Mouse (Mus musculus) lung, embryonic 15.5 days (tissue): ENCODE measurements at regions not wholly inside any gene's neighbourhood (a gene's known extent, or its start where the extent isn't known, plus 50 kb on each side); places are given as distances from the start of the nearest gene placed in this dataset.

Experiments used
- ATAC-seq: fragments of 200-750 bp; cut with Nextera tagmentation; 2 replicates; pipeline ENCODE4 v1.8.0; 2017; ENCODE audit warnings: moderate number of reproducible peaks, borderline replicate concordance; ENCODE audit not compliant: low FRiP score, low TSS enrichment; ENCODE audit errors: extremely low read depth
- H3K27ac ChIP-seq: fragments of 300-500 bp; sonication (generic); 2 replicates; pipeline ENCODE4 v1.5.1; 2015; ENCODE audit warnings: moderate library complexity, mild to moderate bottlenecking, inconsistent platforms
- H3K27me3 ChIP-seq: fragments of 300-500 bp; sonication (generic); 2 replicates; pipeline ENCODE4 v1.6.1; 2015; ENCODE audit warnings: inconsistent platforms
- H3K36me3 ChIP-seq: fragments of 300-500 bp; sonication (generic); 2 replicates; pipeline ENCODE4 v1.6.1; 2015; ENCODE audit warnings: inconsistent platforms
- H3K4me1 ChIP-seq: fragments of 300-500 bp; sonication (generic); 2 replicates; pipeline ENCODE4 v1.6.1; 2015; ENCODE audit warnings: inconsistent platforms
- H3K4me2 ChIP-seq: fragments of 300-500 bp; sonication (generic); 2 replicates; pipeline ENCODE4 v1.6.1; 2015; ENCODE audit warnings: inconsistent platforms, mild to moderate bottlenecking, moderate library complexity
- H3K4me3 ChIP-seq: fragments of 300-500 bp; sonication (generic); 2 replicates; pipeline ENCODE4 v1.5.1; 2015; ENCODE audit warnings: mild to moderate bottlenecking, inconsistent platforms
- H3K9ac ChIP-seq: fragments of 300-500 bp; sonication (generic); 2 replicates; pipeline ENCODE4 v1.6.1; 2015; ENCODE audit warnings: inconsistent platforms
- H3K9me3 ChIP-seq: fragments of 300-500 bp; sonication (generic); 2 replicates; pipeline ENCODE4 v1.6.1; 2016; ENCODE audit warnings: inconsistent platforms
- WGBS: fragments of 180-500 bp; shearing (Covaris S2); methylation state at CpG from one replicate; pipeline ENCODE4 v1.1.7; 2015; 5-methylcytosine and 5-hydroxymethylcytosine counted together

DNA sequence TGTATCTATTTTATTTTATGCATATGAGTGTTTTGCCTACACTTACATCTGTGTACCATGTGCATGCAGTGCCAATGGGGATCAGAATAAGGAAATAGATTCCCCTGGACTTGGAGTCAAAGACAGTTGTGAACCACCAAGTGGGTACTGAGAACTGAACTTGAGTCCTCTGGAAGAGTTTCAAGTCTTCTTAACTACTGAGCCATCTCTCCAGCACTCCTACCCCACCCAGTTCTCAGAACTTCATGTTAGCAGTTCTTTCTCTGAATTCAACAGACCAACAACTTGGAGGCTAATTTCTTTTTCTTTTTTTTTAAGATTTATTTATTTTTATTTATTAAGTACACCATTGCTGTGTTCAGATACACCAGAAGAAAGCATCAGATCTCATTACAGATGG lies 112.3 kb upstream of the Spred1 start:
- H3K9me3 ChIP-seq: no peaks in the 10 kb centered on the region
- no peaks in the 10 kb centered on the region for H3K4me1 ChIP-seq
- H3K27ac ChIP-seq: no peak overlapping the region
- no peaks in the 10 kb centered on the region for H3K36me3 ChIP-seq
- no peak for ATAC-seq
- H3K9ac ChIP-seq: no peak overlapping the region
- no peak overlapping the region for H3K4me2 ChIP-seq
- H3K4me3 ChIP-seq: no peak overlapping the region
- no peaks in the 10 kb centered on the region for H3K27me3 ChIP-seq

GRCm38 (mm10) chr2:117010001-117010400 lies 111.2 kb upstream of the Spred1 start:
- H3K9me3 ChIP-seq: no peaks in the 10 kb centered on the region
- no peak for ATAC-seq
- H3K9ac ChIP-seq: no peak overlapping the region
- H3K4me3 ChIP-seq: no peak overlapping the region
- H3K27me3 ChIP-seq: no peaks in the 10 kb centered on the region
- H3K4me2 ChIP-seq: no peak overlapping the region
- H3K36me3 ChIP-seq: no peaks in the 10 kb centered on the region
- WGBS: 77% methylated on average over 6 of the region's 6 CpGs
- no peak overlapping the region for H3K27ac ChIP-seq
- H3K4me1 ChIP-seq: no peaks in the 10 kb centered on the region

- no peak overlapping the region for H3K4me2 ChIP-seq
- H3K36me3 ChIP-seq: no peaks in the 10 kb centered on the region
- H3K27ac ChIP-seq: no peak overlapping the region
- ATAC-seq: no peak
- H3K9ac ChIP-seq: no peak overlapping the region
- no peaks in the 10 kb centered on the region for H3K27me3 ChIP-seq
- H3K4me1 ChIP-seq: no peaks in the 10 kb centered on the region
- H3K9me3 ChIP-seq: no peaks in the 10 kb centered on the region
- H3K4me3 ChIP-seq: no peak overlapping the region
These were observed 110.2 kb upstream of the Spred1 start for GRCm38 (mm10) chr2:117010942-117011341.

DNA sequence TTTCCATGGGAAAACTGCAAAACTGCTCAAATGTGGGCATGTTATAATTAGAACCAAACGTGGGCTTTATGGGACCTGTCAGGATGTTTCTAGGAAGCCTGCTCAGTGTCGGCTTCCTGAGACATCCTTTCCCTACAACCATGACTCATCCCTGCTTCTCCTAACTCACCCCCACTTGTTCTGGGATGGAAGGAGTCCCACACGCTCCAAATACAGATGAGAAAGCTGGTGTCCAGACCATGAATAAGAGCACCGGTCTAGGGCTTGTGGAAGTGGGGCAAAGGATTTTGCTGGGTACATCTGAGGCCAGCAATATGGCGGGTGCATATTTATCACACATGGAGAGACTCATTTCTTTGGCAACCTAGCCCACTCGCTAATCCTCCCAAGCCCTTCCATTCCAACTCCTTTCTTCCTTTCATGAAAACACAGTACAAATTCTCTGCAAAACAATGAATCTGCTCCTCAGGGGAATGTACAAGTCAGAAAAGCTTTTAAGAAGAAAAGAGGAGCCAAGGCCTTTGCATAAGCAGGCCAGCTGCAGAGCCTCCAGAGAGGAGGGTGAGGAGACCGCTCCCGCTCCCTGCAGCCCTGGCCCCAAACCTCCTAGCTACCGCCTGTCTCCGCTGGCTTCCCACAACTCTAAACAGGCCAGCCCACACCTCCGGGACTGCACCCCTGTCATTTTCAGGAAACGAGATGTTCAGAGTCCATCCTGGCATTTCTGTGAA lies 103.1 kb upstream of the Spred1 start:
- no peak overlapping the region; the same call in 1 of the 2 replicates for H3K27ac ChIP-seq
- H3K4me2 ChIP-seq: no peak overlapping the region
- H3K27me3 ChIP-seq: no peaks in the 10 kb centered on the region
- no peak overlapping the region for H3K9ac ChIP-seq
- no peak overlapping the region for H3K4me3 ChIP-seq
- ATAC-seq: no peak
- WGBS: 61% methylated on average over 12 of the region's 12 CpGs
- no peaks in the 10 kb centered on the region for H3K36me3 ChIP-seq
- H3K4me1 ChIP-seq: peaks cover 16% of the 10 kb centered on the region
- no peaks in the 10 kb centered on the region for H3K9me3 ChIP-seq

GRCm38 (mm10) chr2:117018917-117019538 lies 102.1 kb upstream of the Spred1 start:
- Histone ChIP-seq H3K36me3 (no peaks in the 10 kb centered on the region), H3K4me2 (no peak overlapping the region), H3K9ac (no peak overlapping the region), H3K4me3 (no peak overlapping the region), H3K27me3 (no peaks in the 10 kb centered on the region), H3K4me1 (peaks cover 16% of the 10 kb centered on the region), H3K27ac (peak overlapping the region; percentile 67), H3K9me3 (no peaks in the 10 kb centered on the region)
- peak; percentile 93; the same call in 1 of the 2 replicates for ATAC-seq
- 20% methylated on average over 6 of the region's 6 CpGs for WGBS

DNA sequence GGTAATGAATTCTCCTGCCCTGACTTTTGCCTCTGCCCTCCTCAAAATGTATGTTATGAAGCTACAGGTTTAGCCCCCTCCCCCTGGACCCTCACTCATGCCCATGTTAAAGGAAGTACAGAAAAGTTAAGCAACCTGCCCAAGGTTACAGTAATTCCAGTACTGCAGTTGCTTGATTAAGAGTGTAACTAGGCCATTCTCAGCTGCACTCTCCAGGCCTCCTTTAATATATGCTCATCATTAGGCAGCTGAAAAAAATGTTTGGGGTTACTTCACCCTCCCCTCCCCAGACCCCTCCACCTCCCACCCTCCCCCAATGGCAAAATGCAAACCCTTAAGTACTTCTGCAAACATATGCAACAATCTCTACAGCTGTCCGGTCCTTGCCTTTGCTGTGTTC lies 101.6 kb upstream of the Spred1 start:
- peak overlapping the region; percentile 67 for H3K27ac ChIP-seq
- peak; percentile 42; the same call in 1 of the 2 replicates for ATAC-seq
- no peak overlapping the region for H3K4me2 ChIP-seq
- WGBS: 36% methylated on average over 1 of the region's 1 CpGs
- no peak overlapping the region for H3K9ac ChIP-seq
- H3K27me3 ChIP-seq: no peaks in the 10 kb centered on the region
- no peaks in the 10 kb centered on the region for H3K36me3 ChIP-seq
- peaks cover 16% of the 10 kb centered on the region for H3K4me1 ChIP-seq
- no peaks in the 10 kb centered on the region for H3K9me3 ChIP-seq
- no peak overlapping the region for H3K4me3 ChIP-seq

- Histone ChIP-seq H3K27me3 (no peaks in the 10 kb centered on the region), H3K9me3 (no peaks in the 10 kb centered on the region), H3K4me2 (no peak overlapping the region), H3K36me3 (no peaks in the 10 kb centered on the region), H3K4me3 (no peak overlapping the region), H3K4me1 (peaks cover 16% of the 10 kb centered on the region), H3K27ac (no peak overlapping the region), H3K9ac (no peak overlapping the region)
- no peak for ATAC-seq
- 65% methylated on average over 6 of the region's 6 CpGs for WGBS
These were observed 99.4 kb upstream of the Spred1 start for GRCm38 (mm10) chr2:117021787-117022186.

DNA sequence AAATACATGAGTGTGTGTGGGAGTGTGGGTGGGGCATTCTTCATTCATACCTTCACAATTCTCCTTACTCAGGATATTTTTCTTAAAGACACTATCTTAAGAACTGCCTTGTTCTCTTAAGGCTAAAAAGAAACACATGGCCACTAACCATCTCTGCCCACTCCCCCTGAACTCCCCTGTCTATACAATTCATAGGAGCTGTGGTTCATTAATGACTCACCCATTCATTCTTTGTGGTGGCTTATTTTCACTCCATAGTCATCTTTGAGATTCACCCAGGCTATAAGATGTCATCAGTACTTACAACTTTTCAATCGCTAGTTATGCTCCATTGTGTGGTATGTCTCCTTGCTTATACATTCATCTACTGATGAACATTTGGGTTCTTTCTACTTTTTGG lies 97.7 kb upstream of the Spred1 start:
- Histone ChIP-seq H3K27ac (no peak overlapping the region), H3K9me3 (no peaks in the 10 kb centered on the region), H3K4me3 (no peak overlapping the region), H3K36me3 (no peaks in the 10 kb centered on the region), H3K4me1 (peaks cover 12% of the 10 kb centered on the region), H3K9ac (no peak overlapping the region), H3K4me2 (no peak overlapping the region), H3K27me3 (no peaks in the 10 kb centered on the region)
- no peak for ATAC-seq
- WGBS: 87% methylated on average over 1 of the region's 1 CpGs

DNA sequence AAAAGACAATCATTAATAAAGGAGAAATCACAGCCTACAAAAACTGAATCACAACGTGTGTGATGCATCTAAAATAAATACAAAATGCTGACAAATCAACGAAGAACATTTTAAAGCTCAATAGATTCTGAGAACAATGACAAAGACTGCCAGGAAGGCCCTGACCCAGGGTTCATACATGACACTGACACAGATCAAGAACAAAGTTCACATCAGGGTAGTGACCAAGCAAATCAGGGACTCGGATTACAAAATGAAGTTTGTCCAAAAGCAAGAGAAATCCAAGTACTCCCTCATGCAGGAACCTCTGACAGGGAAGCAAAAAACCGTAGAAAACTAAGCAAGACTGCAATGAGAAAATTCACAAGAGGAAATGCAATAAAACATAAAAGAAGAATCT lies 94.1 kb upstream of the Spred1 start:
- Histone ChIP-seq H3K4me3 (no peak overlapping the region), H3K9me3 (no peaks in the 10 kb centered on the region), H3K4me1 (no peaks in the 10 kb centered on the region), H3K4me2 (no peak overlapping the region), H3K27me3 (no peaks in the 10 kb centered on the region), H3K36me3 (no peaks in the 10 kb centered on the region), H3K27ac (no peak overlapping the region), H3K9ac (no peak overlapping the region)
- no peak for ATAC-seq
- WGBS: 48% methylated on average over 4 of the region's 4 CpGs

- Histone ChIP-seq H3K4me2 (no peak overlapping the region), H3K4me1 (no peaks in the 10 kb centered on the region), H3K36me3 (no peaks in the 10 kb centered on the region), H3K9ac (no peak overlapping the region), H3K27me3 (no peaks in the 10 kb centered on the region), H3K27ac (no peak overlapping the region), H3K9me3 (no peaks in the 10 kb centered on the region), H3K4me3 (no peak overlapping the region)
- ATAC-seq: no peak
- 54% methylated on average over 6 of the region's 6 CpGs for WGBS
These were observed 92.4 kb upstream of the Spred1 start for GRCm38 (mm10) chr2:117028771-117029170.

DNA sequence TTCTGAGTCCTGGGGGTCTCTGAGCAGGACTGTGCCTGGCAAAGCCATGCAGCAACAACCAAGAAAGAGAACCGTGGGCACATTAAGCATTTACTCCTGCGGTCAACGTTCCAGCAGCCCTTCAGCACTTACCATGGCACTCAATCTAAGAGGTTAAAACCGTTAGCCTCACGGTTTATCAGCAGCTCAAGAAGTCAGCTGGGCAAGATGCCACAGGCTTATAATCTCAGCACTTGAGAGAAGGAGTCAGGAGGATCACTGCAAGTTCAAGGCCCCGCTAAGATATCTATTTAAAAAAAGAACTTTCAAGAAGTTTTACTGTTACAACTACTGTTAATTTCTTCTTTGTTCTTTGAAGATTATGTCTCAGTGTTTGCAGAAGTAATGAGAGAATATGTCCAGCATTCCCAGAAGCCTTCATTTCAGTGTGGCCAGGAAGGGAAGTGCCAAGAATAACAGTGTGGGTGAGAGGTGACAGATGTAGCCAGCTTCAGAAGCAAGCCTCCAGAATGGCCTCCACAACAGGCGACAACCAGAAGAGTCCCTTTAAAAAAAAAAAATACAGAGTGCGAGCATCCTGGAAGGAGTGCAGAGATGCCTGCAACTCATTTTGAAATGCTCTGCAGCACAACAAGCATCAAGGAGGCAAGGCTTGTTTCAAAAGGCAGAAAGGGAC lies 84.8 kb upstream of the Spred1 start:
- Histone ChIP-seq H3K36me3 (no peaks in the 10 kb centered on the region), H3K27me3 (no peaks in the 10 kb centered on the region), H3K4me2 (no peak overlapping the region), H3K4me1 (peaks cover 15% of the 10 kb centered on the region; the same call in 1 of the 2 replicates), H3K9ac (no peak overlapping the region), H3K27ac (no peak overlapping the region), H3K9me3 (no peaks in the 10 kb centered on the region), H3K4me3 (no peak overlapping the region)
- WGBS: 34% methylated on average over 8 of the region's 8 CpGs
- no peak for ATAC-seq

DNA sequence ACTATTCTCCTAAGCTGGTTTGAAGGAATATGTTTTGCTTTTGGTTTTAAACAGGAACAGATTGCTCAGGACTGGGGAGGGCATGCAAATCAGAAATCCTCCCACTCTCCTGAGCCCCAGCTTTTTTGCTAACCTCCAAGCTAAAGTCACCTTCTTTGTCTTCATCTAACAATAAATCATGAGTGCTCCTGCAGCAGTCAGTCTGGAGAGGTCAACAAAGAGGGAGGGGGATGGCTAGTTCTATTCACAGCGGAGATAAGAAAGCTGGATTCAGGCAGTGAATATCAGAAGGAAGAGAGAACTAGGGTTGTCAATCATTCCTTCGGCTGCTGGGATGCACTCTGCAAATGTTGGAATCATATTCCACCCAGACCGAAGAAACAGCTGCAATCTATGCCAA lies 81.0 kb upstream of the Spred1 start:
- Histone ChIP-seq H3K4me1 (peaks cover 15% of the 10 kb centered on the region; the same call in 1 of the 2 replicates), H3K27me3 (no peaks in the 10 kb centered on the region), H3K36me3 (no peaks in the 10 kb centered on the region), H3K9ac (no peak overlapping the region), H3K4me3 (no peak overlapping the region), H3K27ac (no peak overlapping the region), H3K4me2 (no peak overlapping the region), H3K9me3 (no peaks in the 10 kb centered on the region)
- WGBS: 43% methylated on average over 3 of the region's 3 CpGs
- ATAC-seq: no peak
